Mouse (Mus musculus): Measurements from ENCODE around the gene Zfp52. TPM values are rescaled to one million over a fixed set of nuclear protein-coding genes. Genes with fewer than 3 reads are reported as not detected.

Zfp52 gene
- 1 to 10 TPM; 7.0 to 8.9 TPM for total RNA-seq (2023)

GRCm38 (mm10) chr17:21535096-21536001 is at the start of gene Zfp52:
Gene Zfp52, plus strand, starts transcription at chr17:21535539.

GRCm38 (mm10) chr17:21488760-21489499 is 46.4 kb upstream of the Zfp52 start, which contains the start of gene Zfp53:
Gene Zfp53, plus strand, starts transcription at chr17:21488998.

GRCm38 (mm10) chr17:21566728-21567349 is 31.5 kb downstream of the Zfp52 start, which contains the start of gene Zfp948:
Gene Zfp948, plus strand, starts transcription at chr17:21567008.

Other genes with a start within 250 kb of the Zfp52 start
- not detected for gene Vmn1r237, start 223.7 kb upstream of the Zfp52 start, total RNA-seq (2023)
- 1 to 10 TPM; 6.8 TPM for gene Zfp677, start 151.8 kb upstream of the Zfp52 start, total RNA-seq (2023)
- 1 to 10 TPM; 1.9 to 2.7 TPM for gene Zfp54, start 112.3 kb upstream of the Zfp52 start, total RNA-seq (2023)
- 10 to 100 TPM; 21.6 to 22.3 TPM for gene Zfp51, start 85.2 kb upstream of the Zfp52 start, total RNA-seq (2023)
- gene Zfp53, start 46.5 kb upstream of the Zfp52 start, total RNA-seq (2023), result 10 to 100 TPM; 26.1 to 33.3 TPM
- gene Zfp948, start 31.5 kb downstream of the Zfp52 start, total RNA-seq (2023), result 1 to 10 TPM; 1.5 to 2.7 TPM
- gene Zfp983, start 115.1 kb downstream of the Zfp52 start, total RNA-seq (2023), result 10 to 100 TPM in 1 of 2 experiments, 1 to 10 TPM in 1; 8.7 to 10.7 TPM
- 10 to 100 TPM in 1 of 2 experiments, 1 to 10 TPM in 1; 9.2 to 15.4 TPM for gene Gm10226, start 156.3 kb downstream of the Zfp52 start, total RNA-seq (2023)
- 1 to 10 TPM; 2.4 to 2.8 TPM for gene Zfp760, start 172.2 kb downstream of the Zfp52 start, total RNA-seq (2023)
- gene Zfp229, start 195.3 kb downstream of the Zfp52 start, total RNA-seq (2023), result 1 to 10 TPM in 1 of 2 experiments, under 1 TPM in 1; 0.96 to 1.3 TPM

Data from T-cell, adult 66 days (primary cell).